Mouse (Mus musculus) megakaryocyte, embryonic 14.5 days (primary cell): ENCODE data around the gene Rpl9-ps1. TPM values are rescaled to one million over a fixed set of nuclear protein-coding genes. Genes with fewer than 3 reads are reported as not detected.

Experiments
- H3K27me3 ChIP-seq: replicated peaks from 2 replicates; pipeline ENCODE3; 2012; ENCODE audit warnings: inconsistent platforms
- H3K36me3 ChIP-seq: replicated peaks from 2 replicates; pipeline ENCODE3; 2012; ENCODE audit warnings: low read length, inconsistent platforms, mixed read lengths
- H3K4me1 ChIP-seq: 2 replicates; pipeline ENCODE4 v1.6.1; 2012; ENCODE audit warnings: inconsistent platforms
- H3K4me3 ChIP-seq: replicated peaks from 2 replicates; pipeline ENCODE3; 2012; ENCODE audit warnings: moderate library complexity, mild to moderate bottlenecking, inconsistent platforms
- H3K9me3 ChIP-seq: 2 replicates; pipeline ENCODE4 v1.6.1; 2012; ENCODE audit warnings: inconsistent platforms
- FLI1 ChIP-seq: IDR thresholded peaks from 2 replicates; pipeline ENCODE4 v1.6.1; 2012; ENCODE audit warnings: low read length, inconsistent platforms, mixed read lengths
- GATA1 ChIP-seq: IDR thresholded peaks from 3 replicates; pipeline ENCODE4 v1.6.1; 2012; ENCODE audit warnings: mixed read lengths, low read length, inconsistent platforms, borderline replicate concordance
- polyA plus RNA-seq: library from polyadenylated mRNA; stranded (reverse); fragments of >175 nt; gene quantifications from 2 replicates; pipeline ENCODE4 v1.2.3, GENCODE M21; 2012; ENCODE audit warnings: low replicate concordance; ENCODE audit not compliant: insufficient read depth

Gene Rpl9-ps1
- polyA plus RNA-seq, result not detected in 2 replicates

DNA sequence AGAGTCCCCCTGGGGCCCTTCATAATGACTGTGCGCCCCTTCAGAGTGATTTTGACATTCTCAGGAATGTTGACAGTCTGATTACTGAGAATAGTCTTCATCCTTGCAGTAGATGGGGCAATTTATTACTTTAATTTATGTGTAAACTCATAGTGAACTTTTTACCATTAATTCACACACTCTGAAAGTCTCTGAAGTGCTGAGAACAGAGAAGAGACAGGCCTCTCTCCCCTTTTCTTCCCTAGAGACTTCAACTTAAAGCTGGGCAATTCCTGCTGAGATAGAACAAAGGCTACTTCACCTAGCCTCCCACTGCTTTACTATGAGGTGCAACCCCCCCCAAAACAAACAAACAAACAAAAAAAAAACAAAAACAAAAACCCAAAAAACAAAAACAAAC is at the start of gene Rpl9-ps1:
Gene Rpl9-ps1 (minus strand): TSS at position 101 of the 400 bp plus-strand sequence.
- peaks cover 5% of the 10 kb centered on the region; the same call in 1 of the 2 replicates for H3K9me3 ChIP-seq
- no peak for TF ChIP-seq FLI1
- TF ChIP-seq GATA1, result no peak
- peaks cover 4% of the 10 kb centered on the region for H3K27me3 ChIP-seq
- H3K36me3 ChIP-seq, result no peaks in the 10 kb centered on the region
- H3K4me1 ChIP-seq, result peaks cover 26% of the 10 kb centered on the region
- no peak within 1 kb of the TSS for H3K4me3 ChIP-seq

DNA sequence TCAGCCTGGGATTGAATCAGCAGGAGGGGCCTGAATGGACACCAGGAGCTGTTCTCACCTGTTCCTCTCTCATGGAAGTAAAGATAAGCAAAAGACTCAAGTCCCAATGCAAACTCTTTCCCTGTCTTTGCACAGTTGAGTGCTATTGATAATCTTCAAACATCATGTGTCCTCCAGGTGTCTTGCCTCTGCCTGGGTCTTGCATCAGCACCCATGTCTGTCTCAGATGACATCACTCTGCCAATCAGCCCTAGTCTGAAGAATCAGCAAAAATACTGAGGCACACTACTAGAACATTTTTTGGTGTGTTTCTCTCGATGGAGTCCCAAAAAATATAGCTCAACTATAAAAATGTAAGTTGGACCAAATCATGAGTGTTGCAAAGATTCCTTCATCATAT is 46.6 kb upstream of the Rpl9-ps1 start:
- H3K9me3 ChIP-seq, result peaks cover 8% of the 10 kb centered on the region
- TF ChIP-seq GATA1, result no peak
- H3K27me3 ChIP-seq, result peaks cover 65% of the 10 kb centered on the region
- no peaks in the 10 kb centered on the region for H3K36me3 ChIP-seq
- H3K4me1 ChIP-seq, result peaks cover 6% of the 10 kb centered on the region
- no peak overlapping the region for H3K4me3 ChIP-seq

DNA sequence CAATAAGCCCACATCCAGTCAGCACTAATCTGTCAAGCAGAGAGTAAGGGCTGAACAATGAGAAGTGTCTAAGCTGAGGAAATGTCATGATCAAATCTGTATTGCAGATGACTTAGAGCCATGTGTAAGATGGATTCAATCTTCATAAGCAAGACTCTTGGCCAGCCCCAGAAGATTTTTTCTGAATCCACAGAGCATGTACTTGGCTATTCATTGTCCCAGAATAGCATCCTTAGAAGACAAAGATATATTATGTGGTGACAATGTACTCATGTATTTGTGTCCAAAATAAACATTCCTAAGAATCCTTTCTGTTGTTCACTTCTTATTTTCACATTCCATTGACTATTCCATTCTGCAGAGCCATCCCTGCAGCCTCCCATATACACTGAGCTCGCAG is 44.5 kb upstream of the Rpl9-ps1 start:
- Histone ChIP-seq H3K4me1 (peaks cover 6% of the 10 kb centered on the region), H3K9me3 (peaks cover 8% of the 10 kb centered on the region), H3K36me3 (no peaks in the 10 kb centered on the region), H3K27me3 (peaks cover 50% of the 10 kb centered on the region), H3K4me3 (no peak overlapping the region)
- TF ChIP-seq GATA1, result no peak
- TF ChIP-seq FLI1, result no peak

DNA sequence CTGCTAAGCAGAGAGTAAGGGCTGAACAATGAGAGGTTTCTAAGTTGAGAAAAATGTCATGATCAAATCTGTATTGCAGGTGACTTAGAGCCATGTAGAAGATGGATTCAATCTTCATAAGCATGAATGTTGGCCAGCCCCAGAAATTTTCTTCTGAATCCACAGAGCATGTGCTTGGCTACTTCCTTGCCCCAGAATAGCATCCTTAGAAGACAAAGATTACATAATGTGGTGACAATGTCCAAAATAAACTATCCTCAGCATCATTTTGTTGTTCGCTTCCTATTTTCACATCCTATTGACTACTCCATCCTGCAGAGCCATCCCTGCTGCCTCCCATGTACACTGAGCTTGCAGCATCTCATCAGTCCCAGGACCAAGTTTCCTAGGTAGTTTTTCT is 30.2 kb upstream of the Rpl9-ps1 start:
- peaks cover 29% of the 10 kb centered on the region for H3K27me3 ChIP-seq
- TF ChIP-seq GATA1, result no peak
- no peak for TF ChIP-seq FLI1
- no peak overlapping the region for H3K4me3 ChIP-seq
- no peaks in the 10 kb centered on the region for H3K4me1 ChIP-seq
- no peaks in the 10 kb centered on the region for H3K9me3 ChIP-seq
- H3K36me3 ChIP-seq, result no peaks in the 10 kb centered on the region

DNA sequence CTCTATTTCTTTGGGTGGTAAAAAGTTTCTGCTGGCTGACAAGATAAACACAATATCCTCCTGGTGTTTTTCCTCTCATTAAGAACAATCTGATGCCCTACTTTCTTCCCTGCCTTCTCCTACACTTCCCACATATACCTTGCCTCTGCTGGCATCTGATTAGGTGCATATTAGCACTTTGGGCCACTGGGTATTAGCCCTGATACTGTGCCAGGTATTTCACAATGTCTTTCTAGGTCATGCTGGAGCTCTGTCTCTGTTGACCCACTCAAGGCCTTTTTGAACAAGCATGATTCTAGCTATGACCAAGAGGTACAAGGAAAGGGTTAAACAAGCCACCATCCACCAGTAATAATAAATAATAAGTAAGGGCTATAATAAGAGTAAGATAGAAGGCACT is 26.3 kb upstream of the Rpl9-ps1 start:
- TF ChIP-seq FLI1 (no peak), GATA1 (no peak)
- Histone ChIP-seq H3K9me3 (no peaks in the 10 kb centered on the region), H3K36me3 (no peaks in the 10 kb centered on the region), H3K4me3 (no peak overlapping the region), H3K27me3 (peaks cover 21% of the 10 kb centered on the region), H3K4me1 (peaks cover 6% of the 10 kb centered on the region)

DNA sequence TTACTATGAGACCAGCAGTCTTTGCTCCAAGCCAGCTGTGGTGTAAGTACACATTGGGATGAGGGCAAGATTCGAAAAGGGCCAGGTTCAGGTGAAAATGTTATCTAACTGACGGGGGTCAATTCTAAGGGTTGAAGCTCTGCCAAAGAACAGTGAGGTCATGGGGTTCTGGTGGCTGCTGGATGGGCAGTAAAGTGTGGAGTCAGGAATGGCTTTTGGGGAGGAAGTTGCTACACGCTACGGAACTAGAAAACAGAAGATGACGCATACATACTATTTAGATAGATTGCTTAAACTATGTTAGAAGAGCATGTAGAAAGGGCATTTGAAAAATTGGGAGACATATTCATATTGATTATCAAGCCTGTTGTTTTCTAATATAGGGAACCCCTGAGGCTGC is 18.1 kb upstream of the Rpl9-ps1 start:
- H3K36me3 ChIP-seq, result no peaks in the 10 kb centered on the region
- H3K4me3 ChIP-seq, result no peak overlapping the region
- H3K27me3 ChIP-seq, result peaks cover 30% of the 10 kb centered on the region
- TF ChIP-seq GATA1 (no peak), FLI1 (no peak)
- peaks cover 29% of the 10 kb centered on the region for H3K4me1 ChIP-seq
- H3K9me3 ChIP-seq, result no peaks in the 10 kb centered on the region

DNA sequence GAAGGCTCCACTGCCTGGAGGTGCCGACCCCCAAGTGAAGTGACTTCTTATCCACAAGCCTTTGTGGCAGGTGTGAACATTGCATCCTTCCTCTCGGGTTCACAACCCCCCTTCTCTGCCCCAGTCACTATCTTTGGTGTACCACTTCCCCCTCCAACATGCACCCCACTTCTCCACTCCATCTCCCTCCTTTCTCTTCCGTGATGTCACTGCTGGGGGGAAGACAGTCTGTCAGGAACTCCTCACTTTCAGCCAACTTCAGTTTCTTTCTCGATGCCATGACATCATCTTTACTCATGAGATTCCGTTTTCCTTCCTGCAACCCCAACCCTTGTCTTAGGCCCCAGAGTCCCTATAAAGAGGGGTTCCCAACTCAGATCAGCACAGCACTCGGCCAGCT is 16.8 kb upstream of the Rpl9-ps1 start, which contains the start of gene Ccl4:
Gene Ccl4 (plus strand): TSS at position 381 of the 400 bp plus-strand sequence.
- Histone ChIP-seq H3K9me3 (no peaks in the 10 kb centered on the region), H3K36me3 (no peaks in the 10 kb centered on the region), H3K27me3 (peaks cover 26% of the 10 kb centered on the region), H3K4me3 (peak within 1 kb of the TSS; percentile 50), H3K4me1 (peaks cover 36% of the 10 kb centered on the region)
- TF ChIP-seq FLI1, result no peak
- TF ChIP-seq GATA1, result no peak

DNA sequence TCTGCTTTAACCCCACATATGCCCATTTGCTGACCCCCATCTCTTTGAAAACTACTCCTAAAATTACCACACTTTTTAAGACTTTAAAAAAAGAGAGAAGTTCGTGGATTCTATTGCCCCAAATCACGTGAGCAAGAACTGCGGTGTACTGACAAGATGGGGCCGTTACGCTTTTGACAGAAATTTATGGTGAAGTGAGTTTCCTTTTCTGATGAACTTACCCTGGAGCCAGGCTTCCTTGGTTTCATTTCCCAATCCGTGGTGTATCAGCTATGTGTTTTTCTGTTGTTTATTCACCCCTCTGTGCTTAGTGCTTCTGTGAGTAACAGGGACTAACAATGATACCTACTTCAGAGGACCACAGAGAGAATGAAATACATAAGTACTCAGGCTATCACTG is 13.4 kb upstream of the Rpl9-ps1 start:
- no peaks in the 10 kb centered on the region for H3K36me3 ChIP-seq
- TF ChIP-seq FLI1 (no peak), GATA1 (no peak)
- H3K9me3 ChIP-seq, result no peaks in the 10 kb centered on the region
- H3K4me3 ChIP-seq, result no peak overlapping the region
- H3K27me3 ChIP-seq, result peaks cover 24% of the 10 kb centered on the region
- peaks cover 27% of the 10 kb centered on the region for H3K4me1 ChIP-seq

DNA sequence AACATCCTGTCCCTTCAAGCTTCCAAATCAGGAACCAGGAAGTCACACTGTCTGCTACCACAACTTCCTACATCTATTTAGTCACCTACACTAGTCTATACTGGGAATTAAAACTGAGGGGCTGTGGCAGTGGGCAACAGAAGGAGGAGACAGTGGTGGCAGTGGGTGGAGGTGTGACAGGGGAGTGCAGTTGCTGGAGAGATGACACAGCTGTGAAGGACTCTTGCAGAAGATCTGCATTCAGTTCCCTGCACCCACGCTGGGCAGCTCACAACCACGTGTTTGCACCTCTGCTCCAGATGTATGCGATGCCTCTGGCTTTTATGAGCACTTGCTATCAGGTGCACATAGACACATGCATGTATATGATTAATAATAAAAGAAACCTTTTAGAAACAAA is 12.1 kb upstream of the Rpl9-ps1 start:
- H3K9me3 ChIP-seq, result no peaks in the 10 kb centered on the region
- peaks cover 21% of the 10 kb centered on the region for H3K4me1 ChIP-seq
- TF ChIP-seq FLI1 (no peak), GATA1 (no peak)
- peaks cover 23% of the 10 kb centered on the region for H3K27me3 ChIP-seq
- H3K36me3 ChIP-seq, result no peaks in the 10 kb centered on the region
- peak overlapping the region; percentile 54 for H3K4me3 ChIP-seq

DNA sequence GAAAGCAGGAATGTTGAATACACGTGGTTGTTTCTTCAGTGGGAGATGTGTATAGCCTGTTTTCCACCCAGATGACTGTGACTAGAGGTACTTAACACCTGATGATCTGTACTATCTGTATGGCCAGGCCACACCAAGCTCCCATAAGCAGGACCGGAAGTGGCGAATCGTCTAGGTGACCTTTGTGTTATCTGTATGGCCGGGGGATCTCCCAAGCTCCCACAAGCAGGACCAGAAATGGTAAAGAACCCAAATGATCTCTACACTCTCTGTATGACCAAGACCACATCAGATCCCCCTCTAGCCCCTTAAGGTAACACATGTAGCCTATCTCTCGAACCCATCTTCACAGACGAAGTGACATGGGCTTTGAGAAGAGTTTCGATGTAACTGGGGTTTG is 9.2 kb upstream of the Rpl9-ps1 start:
- H3K4me3 ChIP-seq, result no peak overlapping the region

More for the DNA sequence above, 9.2 kb upstream of the Rpl9-ps1 start:
- Histone ChIP-seq H3K27me3 (peaks cover 5% of the 10 kb centered on the region), H3K4me1 (peaks cover 17% of the 10 kb centered on the region), H3K36me3 (no peaks in the 10 kb centered on the region), H3K9me3 (no peaks in the 10 kb centered on the region)
- TF ChIP-seq GATA1, result no peak
- TF ChIP-seq FLI1, result no peak
